Mouse (Mus musculus) forebrain, embryonic 13.5 days (tissue): Measurements from ENCODE around the gene Lyve1. TPM values are rescaled to one million over a fixed set of nuclear protein-coding genes. Genes with fewer than 3 reads are reported as not detected.
"Not testable (repeated sequence)": the region's sequence is repeated elsewhere in the genome, so short reads cannot be mapped to it uniquely, and the experiment has no call there.

Experiments used
- ATAC-seq: fragments of 200-750 bp; cut with Nextera tagmentation; 2 replicates; pipeline ENCODE4 v1.8.0; 2017
- H3K27ac ChIP-seq: fragments of 300-500 bp; sonication (generic); 2 replicates; pipeline ENCODE4 v1.5.1; 2015; ENCODE audit warnings: inconsistent platforms, mild to moderate bottlenecking, moderate library complexity
- H3K27me3 ChIP-seq: fragments of 300-500 bp; sonication (generic); 2 replicates; pipeline ENCODE4 v1.6.1; 2015; ENCODE audit warnings: mild to moderate bottlenecking, inconsistent platforms
- H3K36me3 ChIP-seq: fragments of 300-500 bp; sonication (generic); 2 replicates; pipeline ENCODE4 v1.6.1; 2015; ENCODE audit warnings: mild to moderate bottlenecking, inconsistent platforms; ENCODE audit not compliant: poor library complexity, severe bottlenecking
- H3K4me1 ChIP-seq: fragments of 300-500 bp; sonication (generic); 2 replicates; pipeline ENCODE4 v1.6.1; 2015; ENCODE audit warnings: inconsistent platforms
- H3K4me2 ChIP-seq: fragments of 300-500 bp; sonication (generic); 2 replicates; pipeline ENCODE4 v1.6.1; 2015; ENCODE audit warnings: inconsistent platforms, mild to moderate bottlenecking, moderate library complexity
- H3K4me3 ChIP-seq: fragments of 300-500 bp; sonication (generic); 2 replicates; pipeline ENCODE4 v1.5.1; 2015; ENCODE audit warnings: mild to moderate bottlenecking, inconsistent platforms
- H3K9ac ChIP-seq: fragments of 300-500 bp; sonication (generic); 2 replicates; pipeline ENCODE4 v1.6.1; 2015; ENCODE audit warnings: mild to moderate bottlenecking, inconsistent platforms
- H3K9me3 ChIP-seq: fragments of 300-500 bp; sonication (generic); replicated peaks from 2 replicates; pipeline ENCODE4 v1.6.1; 2016; ENCODE audit warnings: inconsistent platforms
- WGBS: fragments of 180-500 bp; shearing (Covaris S2); methylation state at CpG from one replicate; pipeline ENCODE4 v1.1.7; 2015; 5-methylcytosine and 5-hydroxymethylcytosine counted together
- polyA plus RNA-seq: library from polyadenylated mRNA; unstranded; fragments of >200 nt; fragmentation: Nextera tagmentation; extraction: Ambion mirVana; gene quantifications from 2 replicates; pipeline ENCODE4 v1.2.1, GENCODE M21; 2015

The Lyve1 gene
- polyA plus RNA-seq = 2.5 and 2.9 TPM in 2 replicates

- H3K9me3 ChIP-seq = no peaks in the 10 kb centered on the region
- WGBS = 76% methylated on average over 12 of the region's 12 CpGs
- no peak within 1 kb of the TSS for H3K27ac ChIP-seq
- no peak within 1 kb of the TSS for H3K4me2 ChIP-seq
- H3K27me3 ChIP-seq = no peaks in the 10 kb centered on the region
- H3K4me3 ChIP-seq = no peak within 1 kb of the TSS
- no peak for ATAC-seq
- no peak within 1 kb of the TSS for H3K9ac ChIP-seq
- H3K4me1 ChIP-seq = peaks cover 11% of the 10 kb centered on the region
- H3K36me3 ChIP-seq = no peaks in the 10 kb centered on the region
Measured at GRCm38 (mm10) chr7:110862751-110863289, at the start of gene Lyve1. Gene Lyve1 (minus strand): TSS chr7:110863239.

- Histone ChIP-seq H3K4me3 (no peak overlapping the region), H3K27me3 (no peaks in the 10 kb centered on the region), H3K4me1 (no peaks in the 10 kb centered on the region), H3K9ac (no peak overlapping the region), H3K9me3 (no peaks in the 10 kb centered on the region), H3K4me2 (no peak overlapping the region), H3K27ac (no peak overlapping the region), H3K36me3 (no peaks in the 10 kb centered on the region)
- 72% methylated on average over 8 of the region's 8 CpGs for WGBS
- ATAC-seq = no peak
Measured at GRCm38 (mm10) chr7:110908209-110909144, 45.4 kb upstream of the Lyve1 start.

DNA sequence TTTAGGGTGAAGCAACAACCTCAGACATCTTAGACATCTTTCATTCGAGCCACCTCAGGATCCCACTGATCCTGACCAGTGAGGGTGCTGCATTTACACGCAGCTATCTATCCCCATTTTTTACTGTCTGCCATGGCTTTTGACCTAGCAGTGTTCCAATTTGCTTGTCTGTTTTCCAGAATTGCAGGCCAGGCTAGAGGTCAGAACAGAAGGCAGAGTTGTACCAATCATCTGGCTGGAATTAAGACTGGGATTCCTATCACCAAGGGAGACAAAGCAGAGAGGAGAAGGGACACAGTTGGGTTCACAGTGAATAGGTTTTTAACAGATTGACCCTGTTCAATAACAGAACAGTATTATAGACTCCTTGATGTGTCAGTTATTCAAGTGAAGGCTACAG, 43.5 kb upstream of the Lyve1 start:
- 81% methylated on average over 2 of the region's 2 CpGs for WGBS

GRCm38 (mm10) chr7:110903226-110903625, 40.2 kb upstream of the Lyve1 start:
- Histone ChIP-seq H3K4me3 (no peak overlapping the region), H3K9ac (no peak overlapping the region)
- WGBS = 87% methylated on average over 7 of the region's 7 CpGs

More for the DNA sequence above, 43.5 kb upstream of the Lyve1 start:
- Histone ChIP-seq H3K4me2 (no peak overlapping the region), H3K27me3 (no peaks in the 10 kb centered on the region), H3K27ac (no peak overlapping the region), H3K4me3 (no peak overlapping the region), H3K9ac (no peak overlapping the region), H3K36me3 (no peaks in the 10 kb centered on the region), H3K4me1 (no peaks in the 10 kb centered on the region), H3K9me3 (no peaks in the 10 kb centered on the region)
- ATAC-seq = no peak

DNA sequence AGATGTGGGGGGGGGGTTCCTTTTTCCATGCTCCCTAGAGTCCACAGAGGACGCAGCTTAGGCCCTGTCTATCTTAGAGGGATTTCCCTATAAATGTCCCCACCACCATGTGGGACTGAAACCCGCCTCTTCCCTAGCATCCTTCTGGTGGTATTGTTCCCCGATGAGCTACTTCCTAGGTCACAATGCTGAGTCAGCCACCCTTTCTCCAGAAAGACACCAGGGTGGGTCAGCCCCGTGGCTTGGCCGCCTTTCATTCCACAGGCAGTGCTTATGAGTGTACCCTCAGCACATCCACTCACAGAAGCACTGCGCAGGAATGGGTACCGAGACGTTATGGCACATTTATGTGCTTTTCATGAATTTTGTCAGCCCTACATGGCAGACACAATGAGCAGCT, 34.2 kb upstream of the Lyve1 start:
- Histone ChIP-seq H3K4me3 (no peak overlapping the region), H3K27ac (no peak overlapping the region), H3K4me1 (no peaks in the 10 kb centered on the region), H3K4me2 (no peak overlapping the region), H3K36me3 (no peaks in the 10 kb centered on the region), H3K9me3 (no peaks in the 10 kb centered on the region), H3K9ac (no peak overlapping the region), H3K27me3 (no peaks in the 10 kb centered on the region)
- WGBS = 89% methylated on average over 8 of the region's 8 CpGs
- ATAC-seq = no peak

More at GRCm38 (mm10) chr7:110903226-110903625, 40.2 kb upstream of the Lyve1 start:
- H3K27me3 ChIP-seq = no peaks in the 10 kb centered on the region
- ATAC-seq = no peak
- no peak overlapping the region for H3K4me2 ChIP-seq
- no peaks in the 10 kb centered on the region for H3K36me3 ChIP-seq
- no peak overlapping the region for H3K27ac ChIP-seq
- H3K4me1 ChIP-seq = no peaks in the 10 kb centered on the region
- no peaks in the 10 kb centered on the region for H3K9me3 ChIP-seq

DNA sequence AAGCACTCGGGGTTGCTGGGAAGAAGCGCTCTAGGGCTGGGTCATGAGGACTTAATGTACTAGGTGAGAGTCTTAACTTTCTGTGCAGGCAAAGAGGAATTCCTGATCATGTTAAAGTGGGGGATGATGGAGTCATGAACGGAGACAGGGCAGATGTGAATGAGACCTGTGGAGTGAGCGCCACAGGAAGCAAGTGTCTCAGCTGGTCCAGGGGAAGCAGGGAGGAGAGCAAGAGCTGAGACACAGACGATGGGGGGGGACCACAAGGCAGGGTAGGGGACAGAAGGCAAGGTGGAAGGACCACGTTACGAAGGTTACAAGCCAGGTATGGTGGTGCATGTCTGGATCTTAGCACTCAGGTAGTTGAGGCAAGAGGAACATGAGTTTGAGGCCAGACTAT, 33.4 kb upstream of the Lyve1 start:
- no peak for ATAC-seq
- Histone ChIP-seq H3K9me3 (no peaks in the 10 kb centered on the region), H3K27ac (no peak overlapping the region), H3K4me3 (no peak overlapping the region), H3K27me3 (no peaks in the 10 kb centered on the region), H3K4me1 (no peaks in the 10 kb centered on the region), H3K9ac (no peak overlapping the region), H3K4me2 (no peak overlapping the region), H3K36me3 (no peaks in the 10 kb centered on the region)
- WGBS = 86% methylated on average over 7 of the region's 7 CpGs

DNA sequence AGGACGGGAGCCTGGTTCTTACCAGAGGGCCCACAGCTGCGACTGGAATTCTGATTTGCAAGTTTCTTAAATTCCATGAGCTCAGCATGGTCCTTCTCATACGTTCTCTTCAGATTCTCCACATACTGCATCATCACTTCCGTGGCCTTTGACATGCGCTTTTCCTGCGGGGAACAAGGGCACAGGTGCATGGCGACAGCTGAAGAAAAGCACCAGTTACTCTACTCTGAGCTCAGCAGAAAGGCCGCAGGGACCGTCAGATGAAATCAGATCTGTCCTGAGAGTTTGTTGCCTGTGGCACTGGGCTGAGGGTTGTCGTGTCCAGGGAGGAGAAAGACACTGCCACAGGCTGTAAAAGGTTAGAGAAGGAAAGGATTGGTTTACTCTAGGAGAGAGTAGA, 32.7 kb upstream of the Lyve1 start:
- not testable (repeated sequence) for H3K4me1 ChIP-seq, H3K36me3 ChIP-seq, H3K4me2 ChIP-seq, ATAC-seq, H3K9ac ChIP-seq, H3K4me3 ChIP-seq, H3K27ac ChIP-seq, H3K9me3 ChIP-seq, H3K27me3 ChIP-seq
- 81% methylated on average over 10 of the region's 10 CpGs for WGBS

GRCm38 (mm10) chr7:110894673-110895072, 31.6 kb upstream of the Lyve1 start:
- Histone ChIP-seq H3K27me3 (no peaks in the 10 kb centered on the region), H3K27ac (no peak overlapping the region), H3K36me3 (no peaks in the 10 kb centered on the region), H3K4me1 (no peaks in the 10 kb centered on the region), H3K4me2 (no peak overlapping the region), H3K4me3 (no peak overlapping the region), H3K9ac (no peak overlapping the region), H3K9me3 (no peaks in the 10 kb centered on the region)
- 85% methylated on average over 9 of the region's 9 CpGs for WGBS
- ATAC-seq = no peak

- no peaks in the 10 kb centered on the region for H3K27me3 ChIP-seq
- no peaks in the 10 kb centered on the region for H3K4me1 ChIP-seq
- no peak overlapping the region for H3K27ac ChIP-seq
- no peaks in the 10 kb centered on the region for H3K9me3 ChIP-seq
- H3K36me3 ChIP-seq = no peaks in the 10 kb centered on the region
- no peak for ATAC-seq
- 85% methylated on average over 10 of the region's 10 CpGs for WGBS
- no peak overlapping the region for H3K4me2 ChIP-seq
- no peak overlapping the region for H3K9ac ChIP-seq
- H3K4me3 ChIP-seq = no peak overlapping the region
Measured at GRCm38 (mm10) chr7:110893943-110894610, 31.0 kb upstream of the Lyve1 start.

GRCm38 (mm10) chr7:110891501-110891986, 28.5 kb upstream of the Lyve1 start:
- ATAC-seq = no peak
- no peak overlapping the region for H3K4me3 ChIP-seq
- H3K9me3 ChIP-seq = no peaks in the 10 kb centered on the region
- 77% methylated on average over 9 of the region's 9 CpGs for WGBS
- H3K36me3 ChIP-seq = no peaks in the 10 kb centered on the region
- no peak overlapping the region for H3K9ac ChIP-seq
- peak overlapping the region; percentile 10; the same call in 1 of the 2 replicates for H3K27ac ChIP-seq
- no peaks in the 10 kb centered on the region for H3K4me1 ChIP-seq
- no peak overlapping the region for H3K4me2 ChIP-seq
- H3K27me3 ChIP-seq = no peaks in the 10 kb centered on the region

GRCm38 (mm10) chr7:110881746-110882333, 18.8 kb upstream of the Lyve1 start:
- Histone ChIP-seq H3K27ac (no peak overlapping the region), H3K27me3 (no peaks in the 10 kb centered on the region), H3K36me3 (no peaks in the 10 kb centered on the region), H3K9ac (no peak overlapping the region), H3K4me2 (no peak overlapping the region), H3K9me3 (no peaks in the 10 kb centered on the region), H3K4me1 (no peaks in the 10 kb centered on the region), H3K4me3 (no peak overlapping the region)
- ATAC-seq = no peak
- WGBS = 74% methylated on average over 2 of the region's 2 CpGs

- ATAC-seq = no peak
- H3K4me1 ChIP-seq = no peaks in the 10 kb centered on the region
- no peak overlapping the region for H3K9ac ChIP-seq
- H3K4me2 ChIP-seq = no peak overlapping the region
- H3K4me3 ChIP-seq = no peak overlapping the region
- H3K36me3 ChIP-seq = no peaks in the 10 kb centered on the region
- no peaks in the 10 kb centered on the region for H3K9me3 ChIP-seq
- H3K27me3 ChIP-seq = no peaks in the 10 kb centered on the region
- H3K27ac ChIP-seq = no peak overlapping the region
- WGBS = 85% methylated on average over 4 of the region's 4 CpGs
Measured at GRCm38 (mm10) chr7:110878028-110878427, 15.0 kb upstream of the Lyve1 start.
